Mouse (Mus musculus) neural tube, embryonic 15.5 days (tissue): Measurements from ENCODE around the gene Myl3. TPM values are rescaled to one million over a fixed set of nuclear protein-coding genes. Genes with fewer than 3 reads are reported as not detected.

Source experiments
- ATAC-seq: fragments of 200-750 bp; cut with Nextera tagmentation; 2 replicates; pipeline ENCODE4 v1.8.0; 2017; ENCODE audit warnings: mild to moderate bottlenecking, moderate TSS enrichment, moderate library complexity; ENCODE audit not compliant: low FRiP score
- H3K27ac ChIP-seq: fragments of 300-500 bp; sonication (generic); replicated peaks from 2 replicates; pipeline ENCODE4 v1.5.1; 2015; ENCODE audit warnings: mild to moderate bottlenecking, inconsistent platforms
- H3K27me3 ChIP-seq: fragments of 300-500 bp; sonication (generic); replicated peaks from 2 replicates; pipeline ENCODE4 v1.6.1; 2015; ENCODE audit warnings: inconsistent platforms
- H3K36me3 ChIP-seq: fragments of 300-500 bp; sonication (generic); 2 replicates; pipeline ENCODE4 v1.6.1; 2015; ENCODE audit warnings: inconsistent platforms
- H3K4me1 ChIP-seq: fragments of 300-500 bp; sonication (generic); 2 replicates; pipeline ENCODE4 v1.6.1; 2015; ENCODE audit warnings: inconsistent platforms
- H3K4me2 ChIP-seq: fragments of 300-500 bp; sonication (generic); 2 replicates; pipeline ENCODE4 v1.6.1; 2015; ENCODE audit warnings: inconsistent platforms, mild to moderate bottlenecking, moderate library complexity
- H3K4me3 ChIP-seq: fragments of 300-500 bp; sonication (generic); replicated peaks from 2 replicates; pipeline ENCODE4 v1.5.1; 2015; ENCODE audit warnings: mild to moderate bottlenecking, inconsistent platforms
- H3K9ac ChIP-seq: fragments of 300-500 bp; sonication (generic); replicated peaks from 2 replicates; pipeline ENCODE4 v1.6.1; 2015; ENCODE audit warnings: mild to moderate bottlenecking, inconsistent platforms
- H3K9me3 ChIP-seq: fragments of 300-500 bp; sonication (generic); replicated peaks from 2 replicates; pipeline ENCODE4 v1.6.1; 2016; ENCODE audit warnings: inconsistent platforms
- WGBS: fragments of 180-500 bp; shearing (Covaris S2); methylation state at CpG from one replicate; pipeline ENCODE4 v1.1.7; 2015; ENCODE audit warnings: mixed read lengths; 5-methylcytosine and 5-hydroxymethylcytosine counted together
- polyA plus RNA-seq: library from polyadenylated mRNA; unstranded; fragments of >200 nt; fragmentation: Nextera tagmentation; extraction: Ambion mirVana; gene quantifications from 2 replicates; pipeline ENCODE4 v1.2.1, GENCODE M21; 2015

The Myl3 gene
- polyA plus RNA-seq, 1 experiment from 2014 or later = 4.1 TPM

DNA sequence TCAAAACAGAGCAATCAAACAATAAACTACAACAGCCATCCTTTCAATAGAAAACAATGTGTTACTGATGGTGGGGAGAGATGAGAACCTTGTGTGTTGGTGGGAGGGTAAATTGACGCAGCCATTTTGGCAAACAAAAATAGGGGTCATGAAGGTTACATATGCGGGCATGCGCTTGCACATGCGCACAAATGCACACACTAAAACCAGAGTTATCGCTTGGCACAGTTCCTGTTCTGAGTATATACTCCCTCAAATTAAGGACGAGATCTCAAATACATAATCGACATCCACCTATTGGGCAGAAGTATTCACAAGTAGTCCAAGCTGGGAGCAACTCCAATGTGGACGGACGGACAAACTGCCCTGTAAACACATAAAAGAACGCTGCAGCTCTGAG, 30.7 kb downstream of the Myl3 start:
- WGBS = 93% methylated on average over 10 of the region's 10 CpGs
- Histone ChIP-seq H3K27ac (no peak overlapping the region), H3K4me1 (no peaks in the 10 kb centered on the region), H3K36me3 (no peaks in the 10 kb centered on the region), H3K9ac (no peak overlapping the region), H3K4me3 (no peak overlapping the region), H3K4me2 (no peak overlapping the region), H3K27me3 (no peaks in the 10 kb centered on the region), H3K9me3 (no peaks in the 10 kb centered on the region)
- ATAC-seq = no peak

DNA sequence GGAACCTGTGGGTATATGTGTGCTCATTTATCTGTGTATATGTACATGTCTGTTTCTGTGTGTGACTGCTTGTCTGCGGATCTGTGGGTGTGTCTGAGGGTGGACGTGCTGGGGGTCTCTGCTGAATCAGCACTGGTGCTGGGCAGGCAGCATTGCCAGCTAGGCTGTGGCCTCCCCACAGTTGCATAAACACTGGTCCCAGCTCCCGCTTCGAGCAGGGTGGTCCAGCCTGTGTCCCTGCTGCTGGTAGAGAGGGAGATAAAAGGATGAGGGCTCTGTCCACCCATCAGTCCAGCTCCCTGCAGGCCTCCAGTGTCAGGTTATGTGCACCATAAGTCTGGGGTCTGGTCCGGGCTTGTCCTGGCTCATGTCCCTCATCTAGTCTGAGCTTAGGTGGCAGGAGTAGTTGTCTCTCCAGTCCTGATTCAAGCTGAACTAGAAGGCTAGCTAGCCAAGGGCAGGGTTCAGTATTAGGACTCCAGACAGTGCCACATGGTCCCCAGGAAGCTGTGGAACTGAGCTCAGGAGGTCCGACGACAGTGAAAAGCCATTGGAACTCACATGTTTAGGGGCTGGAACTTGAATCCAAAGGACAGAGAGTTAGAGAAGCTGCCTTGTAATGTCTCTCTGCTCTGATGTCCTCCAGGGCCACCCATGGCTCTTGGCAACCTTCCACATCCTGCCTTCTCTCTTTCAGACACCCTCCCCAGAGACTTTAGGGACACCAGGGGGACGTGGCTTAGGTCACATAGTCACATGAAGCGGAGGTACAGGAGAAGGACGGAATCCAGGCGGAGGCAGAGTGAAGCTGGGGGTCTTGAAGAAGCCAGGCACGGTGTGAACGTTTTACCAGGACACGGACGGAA, 33.0 kb downstream of the Myl3 start:
- Histone ChIP-seq H3K4me2 (no peak overlapping the region), H3K27ac (no peak overlapping the region)
- WGBS = 75% methylated on average over 15 of the region's 15 CpGs

DNA sequence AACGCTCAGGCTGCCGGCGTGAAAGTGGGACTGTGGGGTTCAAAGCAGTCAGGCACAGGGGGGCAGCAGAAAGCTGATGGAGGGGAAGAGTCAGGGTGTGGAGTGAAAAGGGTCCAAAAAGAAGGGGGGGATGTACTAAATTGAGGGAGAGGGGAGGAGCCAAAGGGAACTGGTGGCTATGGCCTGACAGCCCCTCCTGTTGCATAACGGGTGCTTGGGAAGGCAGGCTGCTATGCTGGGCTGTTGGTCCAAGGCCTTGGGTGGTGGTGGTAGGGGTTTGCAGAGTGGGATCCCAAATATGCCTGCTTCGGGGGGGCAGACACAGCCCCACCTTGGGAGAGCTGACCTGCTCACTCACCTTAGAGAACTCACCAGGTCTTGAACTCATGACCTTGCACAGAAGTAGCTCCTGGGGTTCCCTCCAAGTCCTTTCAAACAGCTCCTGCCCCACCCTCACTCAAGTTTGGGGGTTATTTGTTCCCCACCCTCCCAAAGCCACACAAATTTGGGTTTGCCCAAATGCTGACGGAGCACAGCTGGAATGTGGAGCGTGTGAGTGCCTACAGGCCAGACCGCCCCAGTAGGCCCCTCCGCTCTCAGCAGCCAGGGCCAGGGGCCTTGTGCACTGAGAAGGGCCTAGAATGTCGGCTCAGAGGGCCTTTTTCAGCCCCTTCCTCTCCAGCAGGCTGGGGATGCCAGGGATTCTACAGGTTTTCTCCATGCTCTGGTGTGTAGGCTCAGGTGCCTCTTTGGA, 33.8 kb downstream of the Myl3 start:
- no peaks in the 10 kb centered on the region for H3K36me3 ChIP-seq
- no peak overlapping the region for H3K27ac ChIP-seq
- no peak overlapping the region for H3K9ac ChIP-seq
- H3K9me3 ChIP-seq = no peaks in the 10 kb centered on the region
- H3K4me1 ChIP-seq = peaks cover 2% of the 10 kb centered on the region
- ATAC-seq = no peak
- H3K4me3 ChIP-seq = no peak overlapping the region
- no peak overlapping the region for H3K4me2 ChIP-seq
- 82% methylated on average over 10 of the region's 10 CpGs for WGBS
- peaks cover 3% of the 10 kb centered on the region; the same call in 1 of the 2 replicates for H3K27me3 ChIP-seq

More for the DNA sequence above, 33.0 kb downstream of the Myl3 start:
- no peaks in the 10 kb centered on the region for H3K36me3 ChIP-seq
- H3K9ac ChIP-seq = no peak overlapping the region
- H3K4me1 ChIP-seq = no peaks in the 10 kb centered on the region
- H3K27me3 ChIP-seq = peaks cover 1% of the 10 kb centered on the region; the same call in 1 of the 2 replicates
- H3K4me3 ChIP-seq = no peak overlapping the region
- no peaks in the 10 kb centered on the region for H3K9me3 ChIP-seq
- no peak for ATAC-seq

DNA sequence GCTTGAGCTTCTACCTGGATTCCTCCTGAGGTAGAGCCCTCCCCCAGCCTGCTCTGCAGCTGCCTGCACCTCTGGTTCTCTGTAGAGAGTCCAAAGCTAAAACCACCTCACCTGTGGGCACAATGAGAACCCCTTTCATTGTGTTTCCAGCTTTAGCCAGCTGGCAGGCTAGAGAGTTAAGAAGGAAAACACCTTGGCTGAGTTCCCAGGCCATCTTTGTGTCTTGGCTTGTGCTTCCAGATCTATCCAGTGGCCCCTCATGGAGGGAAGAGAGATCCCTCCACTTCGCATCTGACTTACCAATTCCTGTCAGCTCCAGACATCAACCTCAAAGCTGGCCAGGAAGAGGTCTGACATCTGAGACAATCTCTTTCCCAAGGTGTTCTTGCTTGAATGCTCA, 36.4 kb downstream of the Myl3 start:
- WGBS = 77% methylated on average over 1 of the region's 1 CpGs
- no peak for ATAC-seq
- Histone ChIP-seq H3K4me2 (no peak overlapping the region), H3K4me1 (peaks cover 16% of the 10 kb centered on the region), H3K36me3 (no peaks in the 10 kb centered on the region), H3K27me3 (peaks cover 3% of the 10 kb centered on the region; the same call in 1 of the 2 replicates), H3K4me3 (no peak overlapping the region), H3K9me3 (no peaks in the 10 kb centered on the region), H3K9ac (no peak overlapping the region), H3K27ac (no peak overlapping the region)

DNA sequence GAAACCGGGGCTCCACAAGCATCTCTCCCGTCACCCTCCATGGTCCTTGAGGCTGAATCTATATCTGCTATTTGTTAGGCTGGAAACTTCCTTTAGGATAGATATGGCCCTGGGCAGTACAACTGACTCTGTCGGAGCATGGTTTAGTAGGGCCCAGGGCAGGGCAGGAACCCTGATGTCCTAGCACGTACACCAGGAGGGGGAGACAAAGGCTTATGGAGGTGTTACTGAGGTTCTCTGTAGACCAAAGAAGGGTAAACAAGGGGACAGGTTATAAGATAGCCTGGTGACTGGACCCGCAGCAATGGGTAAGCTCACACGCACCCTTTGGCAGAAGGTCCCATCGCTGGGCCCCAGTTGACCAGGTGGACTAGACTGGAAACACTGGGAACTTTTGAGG, 36.9 kb downstream of the Myl3 start:
- Histone ChIP-seq H3K27ac (no peak overlapping the region), H3K36me3 (no peaks in the 10 kb centered on the region), H3K4me2 (no peak overlapping the region), H3K9ac (no peak overlapping the region), H3K9me3 (no peaks in the 10 kb centered on the region), H3K4me1 (peaks cover 16% of the 10 kb centered on the region), H3K4me3 (no peak overlapping the region), H3K27me3 (peaks cover 3% of the 10 kb centered on the region; the same call in 1 of the 2 replicates)
- ATAC-seq = no peak
- 89% methylated on average over 7 of the region's 7 CpGs for WGBS

DNA sequence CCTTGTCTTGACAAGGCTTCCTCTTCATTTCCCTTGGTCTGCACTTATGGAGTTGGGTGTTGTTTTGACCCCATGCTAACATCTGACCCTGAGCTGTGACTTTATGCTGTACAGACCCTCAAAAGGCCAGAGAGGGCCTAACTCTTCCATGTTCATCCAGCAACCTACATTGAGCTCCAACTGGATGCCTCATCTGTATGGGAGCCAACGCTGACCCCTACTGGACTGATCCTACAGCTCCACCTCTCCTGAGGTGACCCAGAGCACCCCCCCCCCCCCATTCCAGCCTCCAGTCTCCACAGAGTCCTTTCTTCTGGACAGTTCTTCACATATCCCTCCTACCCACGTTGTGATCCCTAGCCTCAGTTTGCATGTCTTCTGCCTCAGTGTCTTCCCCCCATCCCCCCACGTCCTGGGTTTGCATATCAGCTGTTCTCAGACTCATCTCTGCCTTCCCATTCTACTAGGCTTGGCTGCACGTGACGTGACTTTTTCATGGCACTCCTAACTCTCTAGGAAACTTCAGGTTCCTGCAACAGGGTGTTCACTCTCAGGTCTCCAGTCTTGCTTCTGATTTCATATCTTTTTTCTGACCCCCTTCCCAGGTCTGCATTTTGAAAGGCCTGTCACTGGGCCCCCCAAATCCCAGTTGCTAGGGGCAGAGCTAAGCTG, 37.7 kb downstream of the Myl3 start:
- Histone ChIP-seq H3K9ac (no peak overlapping the region), H3K36me3 (no peaks in the 10 kb centered on the region), H3K4me2 (no peak overlapping the region), H3K27ac (no peak overlapping the region), H3K4me1 (peaks cover 16% of the 10 kb centered on the region), H3K4me3 (no peak overlapping the region), H3K9me3 (no peaks in the 10 kb centered on the region), H3K27me3 (peaks cover 3% of the 10 kb centered on the region; the same call in 1 of the 2 replicates)
- WGBS = 65% methylated on average over 5 of the region's 5 CpGs
- no peak for ATAC-seq

DNA sequence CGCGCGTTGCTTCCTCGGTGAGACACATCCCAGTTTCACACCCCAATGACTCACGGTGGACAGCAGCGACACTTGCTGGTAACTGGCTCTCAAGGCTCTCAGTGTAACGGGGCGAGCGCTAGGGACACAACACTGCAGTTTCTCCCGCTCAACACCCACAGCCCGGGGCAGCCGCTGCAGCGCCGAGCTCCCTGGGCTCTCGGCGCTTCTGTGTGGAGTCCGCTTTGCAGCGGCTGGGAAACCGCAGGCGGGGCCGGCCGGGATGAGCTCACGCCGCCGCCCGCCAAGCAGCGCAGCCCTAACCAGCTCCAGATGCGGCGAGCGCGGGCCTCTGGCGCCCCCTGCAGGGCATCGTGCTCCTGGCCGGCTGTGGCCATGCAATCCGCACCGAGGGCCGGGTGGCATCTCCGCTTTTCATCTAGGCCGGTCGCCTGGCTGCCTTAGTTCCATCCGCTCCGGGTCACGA, 39.6 kb downstream of the Myl3 start:
- WGBS = under 1% methylated on average over 43 of the region's 43 CpGs
- Histone ChIP-seq H3K4me2 (peak overlapping the region; percentile 82), H3K36me3 (no peaks in the 10 kb centered on the region), H3K27ac (peak overlapping the region; percentile 87), H3K4me3 (peak overlapping the region; percentile 55), H3K27me3 (peaks cover 3% of the 10 kb centered on the region; the same call in 1 of the 2 replicates), H3K9me3 (no peaks in the 10 kb centered on the region), H3K9ac (peak overlapping the region; percentile 79), H3K4me1 (peaks cover 16% of the 10 kb centered on the region)
- ATAC-seq = peak; percentile 97

DNA sequence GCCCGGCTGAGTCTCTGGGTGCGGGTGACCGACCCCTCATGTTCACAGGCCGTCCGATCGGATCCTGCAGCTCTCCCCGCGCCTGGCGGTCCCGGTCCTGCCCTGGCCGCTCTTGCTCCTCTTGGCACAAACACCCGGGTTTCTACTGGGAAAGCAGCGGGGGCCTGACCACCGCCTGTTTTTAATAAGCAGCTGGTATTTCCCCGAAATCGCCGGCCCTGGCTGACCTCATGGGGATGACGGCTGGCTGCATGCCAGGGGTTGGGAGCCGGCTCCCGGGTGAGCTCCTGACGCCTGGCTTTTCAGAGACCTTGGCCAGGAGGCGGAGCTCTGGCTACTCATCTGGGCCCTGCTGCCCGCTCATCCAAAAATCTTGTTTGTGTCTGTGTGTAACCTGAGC, 40.1 kb downstream of the Myl3 start:
- peak; percentile 73 for ATAC-seq
- H3K4me2 ChIP-seq = peak overlapping the region; percentile 82
- peak overlapping the region; percentile 87 for H3K27ac ChIP-seq

DNA sequence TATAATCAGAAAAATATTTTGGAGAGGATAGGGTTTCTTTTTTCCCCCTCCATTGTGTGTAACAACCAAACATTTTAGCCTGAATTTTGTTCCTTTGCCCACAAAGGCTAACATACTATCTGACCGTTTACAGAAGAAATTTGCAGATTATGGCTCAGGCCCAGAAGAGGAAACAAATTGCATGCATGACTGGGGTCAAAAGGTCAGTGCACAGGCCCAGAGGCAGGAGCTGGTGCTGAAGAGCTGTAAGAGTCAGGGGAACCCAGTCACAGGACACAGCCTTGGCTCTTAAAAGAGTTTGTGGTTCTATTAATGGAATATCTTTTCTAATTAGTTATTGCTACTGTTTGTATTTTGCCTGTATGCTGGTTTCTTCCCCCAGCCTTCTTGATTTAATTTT, 42.0 kb downstream of the Myl3 start:
- H3K9me3 ChIP-seq = no peaks in the 10 kb centered on the region
- no peak overlapping the region for H3K27ac ChIP-seq
- 41% methylated on average over 1 of the region's 1 CpGs for WGBS
- no peak overlapping the region for H3K9ac ChIP-seq
- ATAC-seq = no peak
- no peak overlapping the region for H3K4me2 ChIP-seq
- no peaks in the 10 kb centered on the region for H3K36me3 ChIP-seq
- peaks cover 16% of the 10 kb centered on the region for H3K4me1 ChIP-seq
- H3K4me3 ChIP-seq = no peak overlapping the region
- H3K27me3 ChIP-seq = peaks cover 3% of the 10 kb centered on the region; the same call in 1 of the 2 replicates

More for the DNA sequence above, 40.1 kb downstream of the Myl3 start:
- no peaks in the 10 kb centered on the region for H3K36me3 ChIP-seq
- under 1% methylated on average over 23 of the region's 23 CpGs for WGBS
- peak overlapping the region; percentile 79 for H3K9ac ChIP-seq
- peak overlapping the region; percentile 55 for H3K4me3 ChIP-seq
- peaks cover 3% of the 10 kb centered on the region; the same call in 1 of the 2 replicates for H3K27me3 ChIP-seq
- no peaks in the 10 kb centered on the region for H3K9me3 ChIP-seq
- H3K4me1 ChIP-seq = peaks cover 16% of the 10 kb centered on the region

DNA sequence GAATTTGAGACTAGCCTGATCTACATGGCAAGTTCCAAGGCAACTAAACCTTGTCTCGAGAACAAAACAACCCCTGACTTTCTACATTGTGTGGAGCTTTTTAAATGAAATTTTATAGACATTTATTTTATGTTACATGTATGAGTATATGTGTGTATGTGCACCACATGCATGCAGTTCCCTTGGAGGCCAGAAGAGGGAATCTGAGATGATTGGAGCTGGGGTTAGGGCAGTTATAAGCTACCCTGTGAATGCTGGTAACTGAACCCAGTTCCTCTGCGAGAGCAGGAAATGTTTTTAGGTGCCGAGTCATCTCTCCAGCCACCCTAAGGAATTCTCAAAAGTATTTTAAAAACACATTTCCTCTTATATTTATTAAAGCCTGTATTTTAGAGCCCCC, 46.5 kb downstream of the Myl3 start:
- H3K9me3 ChIP-seq = no peaks in the 10 kb centered on the region
- no peaks in the 10 kb centered on the region for H3K36me3 ChIP-seq
- H3K27me3 ChIP-seq = no peaks in the 10 kb centered on the region
- ATAC-seq = no peak
- no peak overlapping the region for H3K9ac ChIP-seq
- no peak overlapping the region for H3K27ac ChIP-seq
- no peak overlapping the region for H3K4me3 ChIP-seq
- H3K4me2 ChIP-seq = no peak overlapping the region
- no peaks in the 10 kb centered on the region for H3K4me1 ChIP-seq
- 92% methylated on average over 3 of the region's 3 CpGs for WGBS

DNA sequence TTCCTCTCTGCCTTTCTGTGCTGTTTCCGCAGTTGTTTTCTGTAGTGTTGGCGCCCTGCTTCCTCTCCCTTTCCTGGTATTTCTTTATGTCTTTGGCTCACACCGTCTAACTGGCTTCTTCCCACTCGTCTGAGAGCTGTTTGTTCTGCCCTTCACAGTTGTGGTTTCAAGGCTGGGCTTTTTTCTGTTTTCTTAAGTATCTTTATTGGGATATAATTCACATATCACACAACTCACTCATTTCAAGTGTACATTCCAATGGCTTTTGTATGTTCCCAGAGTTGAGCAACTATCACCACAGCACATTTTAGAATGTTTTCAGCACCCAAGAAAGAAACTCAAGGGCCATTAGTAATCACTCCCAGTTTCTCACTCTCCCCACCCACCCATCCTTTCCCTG, 48.8 kb downstream of the Myl3 start:
- H3K4me3 ChIP-seq = no peak overlapping the region
- H3K27ac ChIP-seq = no peak overlapping the region
- no peak for ATAC-seq
- WGBS = 76% methylated on average over 4 of the region's 4 CpGs
- H3K36me3 ChIP-seq = no peaks in the 10 kb centered on the region
- H3K4me1 ChIP-seq = no peaks in the 10 kb centered on the region
- no peaks in the 10 kb centered on the region for H3K9me3 ChIP-seq
- no peak overlapping the region for H3K9ac ChIP-seq
- H3K27me3 ChIP-seq = no peaks in the 10 kb centered on the region
- H3K4me2 ChIP-seq = no peak overlapping the region
